Mouse (Mus musculus): ENCODE data around the gene Kcnrg. TPM values are rescaled to one million over a fixed set of nuclear protein-coding genes. Genes with fewer than 3 reads are reported as not detected.
"Not testable (repeated sequence)": the region's sequence is repeated elsewhere in the genome, so short reads cannot be mapped to it uniquely, and the experiment has no call there.

The Kcnrg gene
- total RNA-seq (2021) = under 1 TPM in 1 of 2 experiments, not detected in 1; 0.13 TPM
- 0.09 and 0.51 TPM in 2 replicates for polyA plus RNA-seq (2012; rRNA removed)
- long read RNA-seq = 0 reads

DNA sequence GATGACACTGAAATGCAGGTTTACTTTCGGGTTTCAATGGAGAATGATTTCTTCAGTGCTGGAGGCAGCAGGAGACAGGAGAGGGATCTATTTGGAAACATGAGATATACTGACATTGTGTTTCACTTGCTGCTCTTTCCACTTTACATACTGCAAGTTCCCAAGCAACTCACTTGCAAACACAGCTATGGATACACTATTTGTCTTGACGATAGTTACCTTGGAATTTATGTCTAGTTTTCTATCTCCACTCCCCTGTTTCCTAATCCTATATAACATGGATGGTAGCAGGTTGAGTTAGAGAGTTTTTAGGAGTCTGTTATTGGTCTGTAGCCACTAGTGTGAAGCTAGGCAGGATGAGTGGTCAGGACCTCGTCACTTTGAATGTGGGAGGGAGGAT lies at the start of gene Kcnrg:
TSS of gene Kcnrg (plus strand) at position 301 of the 400 bp plus-strand sequence.
- no peaks in the 10 kb centered on the region for H3K27me3 ChIP-seq (ENCODE audit: control insufficient read depth, insufficient read depth, low read length)
- H3K36me3 ChIP-seq (ENCODE audit: control insufficient read depth, insufficient read depth, low read length) = peaks cover 2% of the 10 kb centered on the region
- no peaks in the 10 kb centered on the region for H3K79me2 ChIP-seq (replicated peaks; ENCODE audit: control insufficient read depth, insufficient read depth, low read length)
- no peak within 1 kb of the TSS for H3K27ac ChIP-seq
- no peak within 1 kb of the TSS for H3K9ac ChIP-seq (ENCODE audit: low read depth, low read length)
- WGBS = 87% methylated on average over 3 of the region's 3 CpGs
- DNase-seq = no peak
- TF ChIP-seq POLR2A (IDR thresholded peaks at IDR 0.05; ENCODE audit: insufficient read depth, low read depth, low read length) = no peak
- no peak for TF ChIP-seq CTCF (IDR thresholded peaks at IDR 0.05)
- TF ChIP-seq EP300 (IDR thresholded peaks at IDR 0.05; ENCODE audit: insufficient read depth, low read depth, low read length) = no peak
- no peaks in the 10 kb centered on the region for H3K4me1 ChIP-seq (ENCODE audit: control insufficient read depth, insufficient read depth, low read length)
- intact Hi-C loops (cut with DNase I) = no loop called here
- no peak within 1 kb of the TSS for H3K4me3 ChIP-seq

DNA sequence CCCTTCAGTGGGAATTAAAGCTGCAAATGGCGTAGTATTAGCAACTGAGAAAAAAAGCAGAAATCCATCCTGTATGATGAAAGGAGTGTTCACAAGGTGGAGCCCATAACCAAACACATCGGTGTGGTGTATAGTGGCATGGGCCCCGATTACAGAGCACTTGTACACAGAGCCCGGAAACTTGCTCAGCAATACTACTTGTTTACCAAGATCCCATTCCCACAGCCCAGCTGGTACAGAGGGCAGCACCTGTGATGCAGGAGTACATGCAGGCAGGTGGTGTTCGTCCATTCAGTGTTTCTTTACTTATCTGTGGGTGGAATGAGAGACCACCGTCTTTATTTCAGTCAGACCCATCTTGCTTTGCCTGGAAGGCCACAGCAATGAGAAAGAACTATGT lies 48.4 kb upstream of the Kcnrg start:
- peaks cover 2% of the 10 kb centered on the region; the same call in 1 of the 2 replicates for H3K4me1 ChIP-seq (ENCODE audit: control insufficient read depth, insufficient read depth, low read length)
- 0 out of 2 replicates have a peak, but pooled peaks cover 1% of the 10 kb centered on the region for H3K79me2 ChIP-seq (replicated peaks; ENCODE audit: control insufficient read depth, insufficient read depth, low read length)
- H3K27ac ChIP-seq = no peak overlapping the region
- TF ChIP-seq EP300 (IDR thresholded peaks at IDR 0.05; ENCODE audit: insufficient read depth, low read depth, low read length) (no peak), POLR2A (IDR thresholded peaks at IDR 0.05; ENCODE audit: insufficient read depth, low read depth, low read length) (no peak)
- intact Hi-C loops (cut with DNase I) = loop anchor here (5.0 kb wide), 4 partner anchors 38 to 202 kb away; partner anchors contain the start of gene Trim13
- H3K4me3 ChIP-seq = no peak overlapping the region
- H3K27me3 ChIP-seq (ENCODE audit: control insufficient read depth, insufficient read depth, low read length) = no peaks in the 10 kb centered on the region
- no peak for DNase-seq
- peaks cover 3% of the 10 kb centered on the region for H3K36me3 ChIP-seq (ENCODE audit: control insufficient read depth, insufficient read depth, low read length)
- H3K9ac ChIP-seq (ENCODE audit: low read depth, low read length) = no peak overlapping the region
- WGBS = 89% methylated on average over 6 of the region's 6 CpGs

GRCm38 (mm10) chr14:61559856-61560255 lies 47.4 kb upstream of the Kcnrg start:
- Histone ChIP-seq H3K4me1 (ENCODE audit: control insufficient read depth, insufficient read depth, low read length) (no peaks in the 10 kb centered on the region), H3K27ac (no peak overlapping the region), H3K27me3 (ENCODE audit: control insufficient read depth, insufficient read depth, low read length) (no peaks in the 10 kb centered on the region), H3K79me2 (replicated peaks; ENCODE audit: control insufficient read depth, insufficient read depth, low read length) (no peaks in the 10 kb centered on the region), H3K36me3 (ENCODE audit: control insufficient read depth, insufficient read depth, low read length) (no peaks in the 10 kb centered on the region), H3K4me3 (no peak overlapping the region), H3K9ac (ENCODE audit: low read depth, low read length) (no peak overlapping the region)
- DNase-seq = no peak
- 68% methylated on average over 3 of the region's 3 CpGs for WGBS
- TF ChIP-seq POLR2A (IDR thresholded peaks at IDR 0.05; ENCODE audit: insufficient read depth, low read depth, low read length) (no peak), CTCF (IDR thresholded peaks at IDR 0.05) (no peak), EP300 (IDR thresholded peaks at IDR 0.05; ENCODE audit: insufficient read depth, low read depth, low read length) (no peak)
- intact Hi-C loops (cut with DNase I) = loop anchor here (5.0 kb wide), 4 partner anchors 37 to 203 kb away; partner anchors contain the start of gene Trim13

- H3K9ac ChIP-seq (ENCODE audit: low read depth, low read length); H3K36me3 ChIP-seq (ENCODE audit: control insufficient read depth, insufficient read depth, low read length); H3K27ac ChIP-seq; DNase-seq; H3K79me2 ChIP-seq (replicated peaks; ENCODE audit: control insufficient read depth, insufficient read depth, low read length); H3K27me3 ChIP-seq (ENCODE audit: control insufficient read depth, insufficient read depth, low read length); intact Hi-C loops (cut with DNase I); H3K4me3 ChIP-seq; H3K4me1 ChIP-seq (ENCODE audit: control insufficient read depth, insufficient read depth, low read length): not testable (repeated sequence)
- 86% methylated on average over 4 of the region's 4 CpGs for WGBS
Observed at GRCm38 (mm10) chr14:61566211-61566610, 41.0 kb upstream of the Kcnrg start.

DNA sequence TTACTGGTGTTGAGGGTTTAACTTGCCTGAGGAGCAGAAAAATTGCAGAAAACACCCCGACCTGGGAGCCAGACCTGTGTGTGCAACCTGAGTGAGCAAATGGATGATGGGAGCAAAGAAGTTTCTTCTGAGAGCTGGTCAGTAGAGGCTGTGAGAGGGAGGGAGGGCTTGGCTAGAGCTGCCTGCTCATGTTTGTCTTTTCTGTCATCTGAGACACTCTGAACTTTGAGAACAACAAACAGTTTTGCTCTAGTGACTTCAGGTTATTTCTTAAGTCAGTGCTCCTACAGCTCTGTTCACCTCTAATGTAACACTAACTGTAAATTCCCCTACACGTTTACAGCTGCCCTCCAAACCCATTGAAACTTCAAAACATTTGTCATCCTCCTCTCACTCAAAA lies 37.9 kb upstream of the Kcnrg start:
- Histone ChIP-seq H3K4me3 (no peak overlapping the region), H3K9ac (ENCODE audit: low read depth, low read length) (no peak overlapping the region), H3K27me3 (ENCODE audit: control insufficient read depth, insufficient read depth, low read length) (no peaks in the 10 kb centered on the region), H3K36me3 (ENCODE audit: control insufficient read depth, insufficient read depth, low read length) (no peaks in the 10 kb centered on the region), H3K27ac (no peak overlapping the region), H3K79me2 (replicated peaks; ENCODE audit: control insufficient read depth, insufficient read depth, low read length) (no peaks in the 10 kb centered on the region), H3K4me1 (ENCODE audit: control insufficient read depth, insufficient read depth, low read length) (no peaks in the 10 kb centered on the region)
- DNase-seq = no peak
- 65% methylated on average over 2 of the region's 2 CpGs for WGBS
- intact Hi-C loops (cut with DNase I) = no loop called here
- no peak for TF ChIP-seq POLR2A (IDR thresholded peaks at IDR 0.05; ENCODE audit: insufficient read depth, low read depth, low read length)
- no peak for TF ChIP-seq EP300 (IDR thresholded peaks at IDR 0.05; ENCODE audit: insufficient read depth, low read depth, low read length)
- no peak for TF ChIP-seq CTCF (IDR thresholded peaks at IDR 0.05)

GRCm38 (mm10) chr14:61571366-61571765 lies 35.9 kb upstream of the Kcnrg start:
- Histone ChIP-seq H3K27ac (no peak overlapping the region), H3K9ac (ENCODE audit: low read depth, low read length) (no peak overlapping the region), H3K79me2 (replicated peaks; ENCODE audit: control insufficient read depth, insufficient read depth, low read length) (no peaks in the 10 kb centered on the region), H3K4me1 (ENCODE audit: control insufficient read depth, insufficient read depth, low read length) (peaks cover 1% of the 10 kb centered on the region), H3K4me3 (peak overlapping the region; percentile 11; the same call in 1 of the 2 replicates), H3K27me3 (ENCODE audit: control insufficient read depth, insufficient read depth, low read length) (no peaks in the 10 kb centered on the region), H3K36me3 (ENCODE audit: control insufficient read depth, insufficient read depth, low read length) (no peaks in the 10 kb centered on the region)
- 6% methylated on average over 4 of the region's 4 CpGs for WGBS
- intact Hi-C loops (cut with DNase I) = loop anchor here (1.0 kb wide), 3 partner anchors 471 to 887 kb away; no protein-coding TSS in a partner anchor
- TF ChIP-seq EP300 (IDR thresholded peaks at IDR 0.05; ENCODE audit: insufficient read depth, low read depth, low read length) = peak; percentile 72; the same call in 1 of the 2 replicates
- peak; percentile 98 for TF ChIP-seq CTCF (IDR thresholded peaks at IDR 0.05)
- no peak for TF ChIP-seq POLR2A (IDR thresholded peaks at IDR 0.05; ENCODE audit: insufficient read depth, low read depth, low read length)
- peak; percentile 81 to 88 for DNase-seq
